Mouse (Mus musculus): Measurements from ENCODE around the gene Dnaaf3.
"Not testable (repeated sequence)": the region's sequence is repeated elsewhere in the genome, so short reads cannot be mapped to it uniquely, and the experiment has no call there.

Dnaaf3 gene

DNA sequence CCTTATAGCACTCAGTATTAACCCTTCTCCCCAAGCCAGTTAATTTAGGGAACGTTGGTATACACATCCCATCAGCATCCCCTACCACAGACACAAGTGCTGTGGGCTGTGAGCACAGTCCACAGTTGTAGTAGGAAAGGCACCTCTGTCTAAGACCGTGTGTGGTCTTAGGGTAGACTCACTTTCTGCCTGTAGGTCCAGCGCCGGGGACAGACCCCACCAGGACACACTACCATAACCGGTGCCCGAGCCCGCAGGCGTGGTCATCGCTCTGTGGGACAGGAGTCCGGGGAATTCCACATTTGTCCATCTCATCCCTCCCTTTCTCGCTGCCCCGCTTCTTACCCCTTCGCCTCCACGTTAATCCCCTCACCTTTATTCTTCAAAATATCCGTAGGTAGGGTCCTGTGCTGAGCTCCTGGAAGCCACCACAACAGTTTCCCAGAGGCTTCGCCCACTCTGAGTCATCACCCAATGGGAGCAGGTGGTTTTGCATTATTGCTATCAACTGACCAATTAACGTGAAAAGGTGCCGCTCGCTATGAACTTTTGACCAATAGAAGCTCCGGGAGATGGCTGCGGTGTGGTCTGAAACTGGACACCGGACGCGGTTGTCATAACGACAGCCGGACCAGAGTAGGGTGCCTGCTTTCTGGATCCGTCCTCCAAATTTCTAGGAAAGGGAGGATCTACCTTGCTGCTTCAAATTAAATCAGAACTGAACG is at the start of gene Dnaaf3:
Dnaaf3 (minus strand) TSS at position 449 of the 725 bp plus-strand sequence.
- no peak for DNase-seq (ENCODE audit: low read depth)

DNA sequence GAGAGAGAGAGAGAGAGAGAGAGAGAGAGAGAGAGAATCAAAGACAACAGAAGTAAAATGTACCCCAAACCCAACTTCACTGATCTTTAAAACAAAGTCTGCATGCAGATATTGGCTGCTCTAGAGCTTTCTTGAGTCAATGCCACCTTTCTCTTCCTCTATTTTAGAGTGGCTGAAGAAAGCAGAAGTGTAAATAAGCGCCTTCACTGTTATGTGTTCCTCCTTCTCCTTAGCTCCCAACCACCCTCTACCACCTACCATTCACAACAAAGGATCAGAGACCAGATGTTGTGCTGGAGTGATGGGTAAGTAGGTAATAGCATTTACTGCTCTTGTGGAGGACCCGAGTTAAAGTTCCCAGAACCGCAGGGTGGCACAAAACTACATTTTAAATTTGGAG is 49.2 kb upstream of the Dnaaf3 start:
- not testable (repeated sequence) for DNase-seq (ENCODE audit: low read depth)

DNA sequence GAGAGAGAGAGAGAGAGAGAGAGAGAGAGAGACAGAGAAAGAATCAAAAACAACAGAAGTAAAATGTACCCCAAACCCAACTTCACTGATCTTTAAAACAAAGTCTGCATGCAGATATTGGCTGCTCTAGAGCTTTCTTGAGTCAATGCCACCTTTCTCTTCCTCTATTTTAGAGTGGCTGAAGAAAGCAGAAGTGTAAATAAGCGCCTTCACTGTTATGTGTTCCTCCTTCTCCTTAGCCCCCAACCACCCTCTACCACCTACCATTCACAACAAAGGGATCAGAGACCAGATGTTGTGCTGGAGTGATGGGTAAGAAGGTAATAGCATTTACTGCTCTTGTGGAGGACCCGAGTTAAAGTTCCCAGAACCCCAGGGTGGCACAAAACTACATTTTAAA is 40.1 kb upstream of the Dnaaf3 start:
- DNase-seq (ENCODE audit: low read depth): not testable (repeated sequence)

- no peak for DNase-seq (ENCODE audit: low read depth)
These were observed 30.4 kb upstream of the Dnaaf3 start for GRCm38 (mm10) chr7:4562660-4563059.

GRCm38 (mm10) chr7:4557167-4557560 is 24.9 kb upstream of the Dnaaf3 start:
- no peak for DNase-seq (ENCODE audit: low read depth)

- DNase-seq (ENCODE audit: low read depth): peak; percentile 92
These were observed 24.3 kb upstream of the Dnaaf3 start for GRCm38 (mm10) chr7:4556256-4557166.

- DNase-seq (ENCODE audit: low read depth): peak; percentile 10
These were observed 15.0 kb upstream of the Dnaaf3 start, which contains the start of gene Syt5 for GRCm38 (mm10) chr7:4547221-4547641. Syt5 (minus strand) TSS chr7:4547541.

GRCm38 (mm10) chr7:4546591-4547131 is 14.4 kb upstream of the Dnaaf3 start:
- peak; percentile 22 for DNase-seq (ENCODE audit: low read depth)

DNA sequence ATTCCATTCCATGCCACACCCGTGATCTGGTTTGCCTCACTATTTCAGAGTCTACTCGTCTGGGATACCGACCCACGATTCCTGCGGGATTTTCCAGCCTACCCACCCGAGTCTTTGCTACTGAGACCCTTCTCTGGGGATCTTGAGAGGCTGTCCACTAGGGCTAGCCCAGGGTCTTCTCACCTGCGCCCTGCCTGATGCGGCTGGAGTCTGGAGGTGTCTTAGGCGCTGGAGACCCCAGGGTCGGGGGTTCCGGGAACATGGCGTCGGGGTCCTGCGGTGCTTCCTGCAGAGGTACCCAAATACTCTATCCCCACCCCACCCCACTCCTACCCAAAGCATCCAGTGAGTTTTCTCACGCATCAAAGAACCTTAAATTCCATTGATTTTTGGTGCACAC is 13.8 kb upstream of the Dnaaf3 start:
- DNase-seq (ENCODE audit: low read depth): no peak

DNA sequence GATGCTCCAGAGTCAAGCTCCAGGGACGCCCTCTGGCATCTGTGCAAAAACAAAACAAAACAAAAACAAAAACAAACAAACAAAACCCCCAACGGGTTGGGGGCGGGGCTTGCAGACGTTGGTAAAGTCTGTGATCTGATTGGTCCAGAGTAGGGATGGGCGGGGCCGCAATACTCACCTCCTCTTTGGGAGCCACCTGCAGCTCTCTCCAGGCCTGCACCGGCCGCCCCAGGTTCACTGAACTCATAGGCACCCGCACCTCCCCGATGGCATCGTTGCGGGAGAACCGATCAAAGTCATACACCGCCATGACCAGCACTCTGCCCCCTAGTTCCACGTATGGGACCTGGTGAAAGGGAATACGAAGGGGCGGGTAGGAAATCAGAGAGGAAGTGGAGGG is 9.8 kb upstream of the Dnaaf3 start:
- DNase-seq (ENCODE audit: low read depth): no peak

DNA sequence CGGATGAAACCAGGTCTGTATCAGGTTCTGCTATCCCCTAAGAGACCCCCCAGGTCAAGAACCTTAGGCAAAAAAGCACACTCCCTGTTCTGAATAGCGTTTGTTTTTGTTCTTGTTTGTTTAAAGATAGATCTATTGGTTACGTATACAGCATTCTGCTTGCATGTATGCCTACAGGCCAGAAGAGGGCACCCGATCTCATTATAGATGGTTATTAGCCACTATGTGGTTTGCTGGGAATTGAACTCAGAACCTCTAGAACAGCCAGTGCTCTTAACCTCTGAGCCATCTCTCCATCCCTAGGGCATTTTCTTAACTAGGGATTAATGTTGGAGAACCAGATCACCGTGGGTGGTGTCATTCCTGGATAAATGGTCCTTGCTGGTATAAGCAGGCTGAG is 9.1 kb upstream of the Dnaaf3 start:
- DNase-seq (ENCODE audit: low read depth): no peak

DNA sequence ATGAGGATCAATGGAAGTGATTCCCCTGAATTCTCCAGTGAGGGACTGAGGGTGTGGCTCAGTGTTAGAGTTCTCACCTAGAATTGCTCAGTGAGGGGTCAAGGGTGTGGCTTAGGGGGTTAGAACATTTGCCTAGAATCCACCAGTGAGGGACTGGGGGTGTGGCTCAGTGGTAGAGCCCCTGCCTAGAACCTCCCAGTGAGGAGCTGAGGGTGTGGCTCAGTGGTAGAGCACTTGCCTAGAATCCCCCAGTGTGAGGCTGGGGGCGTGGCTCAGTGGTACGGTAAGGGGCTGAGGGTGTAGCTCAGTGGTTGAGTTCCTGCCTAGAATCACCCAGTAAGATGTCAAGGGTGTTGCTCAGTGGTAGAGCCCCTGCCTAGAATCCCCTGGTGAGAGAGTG is 6.8 kb upstream of the Dnaaf3 start:
- DNase-seq (ENCODE audit: low read depth): no peak

- no peak for DNase-seq (ENCODE audit: low read depth)
These were observed 4.9 kb upstream of the Dnaaf3 start for GRCm38 (mm10) chr7:4537181-4537580.

GRCm38 (mm10) chr7:4536369-4536768 is 4.1 kb upstream of the Dnaaf3 start:
- no peak for DNase-seq (ENCODE audit: low read depth)

- DNase-seq (ENCODE audit: low read depth): not testable (repeated sequence)
These were observed 2.1 kb downstream of the Dnaaf3 start for GRCm38 (mm10) chr7:4530166-4530565.

DNA sequence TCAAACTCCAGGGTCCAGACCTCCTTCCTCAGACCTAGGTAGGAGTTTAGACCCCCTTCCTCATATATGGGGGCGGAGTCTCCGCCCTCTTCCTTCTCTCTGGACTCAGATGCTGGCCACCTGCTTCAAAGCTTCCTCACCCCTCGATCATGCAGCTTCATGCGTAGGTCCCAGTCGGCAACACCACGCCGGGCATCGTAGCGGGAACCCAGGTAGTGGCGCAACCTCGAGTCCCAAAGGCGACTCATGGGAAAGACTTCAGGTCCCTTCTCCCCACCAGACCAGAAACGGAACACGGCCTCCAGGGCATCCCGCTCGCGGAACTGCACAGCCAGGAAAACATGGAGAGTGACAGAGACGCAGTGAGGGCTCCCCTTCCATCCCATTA is 5.0 kb downstream of the Dnaaf3 start:
- DNase-seq (ENCODE audit: low read depth): no peak

- DNase-seq (ENCODE audit: low read depth): peak; percentile 89
These were observed 5.6 kb downstream of the Dnaaf3 start for GRCm38 (mm10) chr7:4526341-4527301.

DNA sequence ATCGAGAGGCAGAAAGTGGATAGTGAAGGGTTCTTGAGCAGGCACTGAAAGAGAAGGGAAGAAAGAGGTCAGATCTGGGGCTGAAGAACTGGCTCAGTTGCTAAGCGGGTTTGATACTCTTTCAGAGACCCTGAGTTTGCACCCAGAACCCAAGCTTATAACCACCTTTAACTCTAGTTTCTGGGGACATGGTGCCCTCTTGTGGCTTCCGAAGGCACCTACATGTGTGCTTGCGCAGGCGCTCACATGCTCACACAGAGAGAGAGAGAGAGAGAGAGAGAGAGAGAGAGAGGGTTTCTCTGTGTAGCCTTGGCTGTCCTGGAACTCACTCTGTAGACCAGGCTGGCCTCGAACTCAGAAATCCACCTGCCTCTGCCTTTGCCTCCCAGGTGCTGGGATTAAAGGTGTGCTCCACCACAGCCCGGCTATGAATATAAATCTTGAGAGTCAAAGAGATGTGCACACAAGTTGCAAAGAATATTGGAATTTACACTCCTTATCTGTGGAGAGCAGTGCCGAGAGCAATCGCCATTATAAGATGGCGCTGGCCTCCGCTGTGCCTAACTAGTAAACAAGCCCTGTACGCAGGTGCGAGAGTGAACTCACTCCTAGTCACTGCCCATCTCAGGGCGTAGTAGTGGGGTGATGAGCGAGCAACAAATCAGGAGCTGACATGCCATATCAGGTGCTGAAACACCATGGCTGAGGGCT is 7.9 kb downstream of the Dnaaf3 start, which contains the start of gene Tnni3:
Tnni3 (minus strand) TSS at position 18 of the 711 bp plus-strand sequence.
- peak; percentile 85 for DNase-seq (ENCODE audit: low read depth)

DNA sequence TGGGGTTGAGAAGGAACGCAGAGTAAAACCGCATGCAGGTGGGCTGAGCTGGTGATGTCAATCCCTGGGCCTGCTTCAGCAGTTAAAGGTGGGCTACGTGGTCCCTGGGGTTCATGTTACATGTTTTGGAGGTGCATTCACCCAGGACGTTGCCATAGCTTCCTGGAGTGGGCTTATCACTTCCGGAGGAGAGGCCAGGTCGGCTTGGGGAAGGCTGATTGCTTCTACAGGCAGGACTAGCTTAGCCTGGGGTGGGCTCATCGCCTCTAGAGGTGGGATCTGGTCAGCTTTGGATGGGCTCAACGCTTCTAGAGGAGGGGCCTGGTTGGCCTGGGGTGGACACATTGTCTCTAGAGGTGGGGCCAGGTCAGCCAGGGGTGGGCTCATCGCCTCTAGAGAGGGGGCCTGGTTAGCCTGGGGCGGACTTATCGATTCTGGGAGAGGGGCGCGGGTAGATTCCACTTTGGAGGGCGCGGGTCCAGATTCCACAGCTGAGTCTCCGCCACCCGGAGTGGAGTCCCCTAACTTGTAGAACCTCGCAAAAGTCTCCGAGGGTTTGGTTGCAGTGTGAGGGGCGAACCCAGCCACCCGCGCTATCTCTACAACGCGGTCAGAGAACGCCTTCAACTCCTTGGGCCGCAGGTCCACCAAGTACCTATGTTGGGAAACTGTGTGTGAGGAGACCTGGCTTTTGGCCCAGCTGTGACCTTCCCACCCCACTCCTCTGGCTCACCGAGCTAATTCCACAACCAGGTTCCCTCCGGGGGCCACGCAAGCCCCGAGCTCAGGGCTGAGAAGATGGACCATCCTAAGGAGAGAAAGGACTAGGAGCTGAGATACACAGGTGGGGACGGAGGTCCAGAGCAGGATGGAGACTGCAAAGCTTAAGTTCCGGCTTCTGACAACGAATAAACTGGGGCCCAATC is 8.8 kb downstream of the Dnaaf3 start:
- DNase-seq (ENCODE audit: low read depth): no peak

DNA sequence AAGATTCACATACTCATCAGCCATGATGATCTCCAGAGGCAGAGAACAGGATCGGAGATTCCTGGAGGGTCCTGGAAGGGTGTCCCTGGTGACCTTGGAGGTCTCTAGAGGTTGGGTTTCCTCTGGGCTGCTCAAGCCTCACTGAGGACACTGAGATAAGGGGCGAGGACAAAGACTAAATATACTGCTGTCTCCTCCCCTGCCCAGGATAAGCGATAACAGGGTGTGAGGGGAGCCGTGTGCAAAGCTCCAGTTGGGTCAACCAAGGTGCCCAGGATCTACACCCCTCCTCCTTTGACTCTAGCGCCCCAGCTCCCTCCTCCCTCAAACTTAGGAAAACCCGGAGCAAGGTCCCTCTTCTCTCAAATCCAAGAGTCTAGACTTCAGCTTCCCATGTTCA is 10.0 kb downstream of the Dnaaf3 start:
- no peak for DNase-seq (ENCODE audit: low read depth)

Measured in naive thymus-derived CD4-positive, alpha-beta T cell, adult 2 months (primary cell).